Mouse (Mus musculus): Measurements from ENCODE around the gene Hsd3b1.
"Not testable (repeated sequence)": the region's sequence is repeated elsewhere in the genome, so short reads cannot be mapped to it uniquely, and the experiment has no call there.

The Hsd3b1 gene

DNA sequence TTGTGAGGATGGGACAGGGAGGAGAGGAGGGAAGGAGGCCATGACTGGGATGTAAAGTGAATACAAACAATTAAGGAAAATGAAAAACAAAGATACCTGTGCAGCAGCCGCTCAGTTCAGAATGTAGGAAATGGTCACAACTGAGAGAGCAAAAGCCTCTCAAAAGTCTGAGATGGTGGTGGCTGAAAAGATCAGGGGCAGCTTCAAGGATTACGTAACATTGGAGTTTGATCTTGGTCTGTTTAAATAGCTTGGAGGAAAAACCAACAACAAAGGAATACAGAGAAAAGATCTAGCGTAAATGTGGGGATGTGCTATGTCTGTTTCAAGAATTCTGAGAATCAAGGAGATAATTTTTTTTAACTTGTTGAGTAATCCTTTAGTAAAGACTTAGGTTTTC, at the start of gene Hsd3b1:
Gene Hsd3b1 (minus strand): TSS at position 219 of the 400 bp plus-strand sequence.
- no peak for DNase-seq

DNA sequence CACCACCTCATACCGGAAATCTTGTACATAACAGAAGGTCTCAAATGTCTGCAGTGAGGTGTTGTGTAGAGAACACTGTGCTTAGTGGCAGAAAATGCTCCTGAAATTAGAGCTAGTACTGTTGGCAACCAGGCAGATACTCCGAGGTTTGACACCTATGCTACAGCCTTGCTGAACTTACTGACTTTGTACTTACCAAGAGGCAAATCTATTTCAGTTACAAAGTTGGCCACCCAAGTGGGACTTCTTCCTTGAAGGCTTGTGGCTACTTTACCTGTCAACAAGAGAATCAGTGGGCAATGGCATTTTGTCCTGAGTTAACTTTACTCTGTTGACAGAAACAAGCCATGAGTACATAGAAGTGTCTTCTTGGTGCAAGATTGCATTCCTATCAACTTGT, 38.0 kb upstream of the Hsd3b1 start:
- no peak for DNase-seq

DNA sequence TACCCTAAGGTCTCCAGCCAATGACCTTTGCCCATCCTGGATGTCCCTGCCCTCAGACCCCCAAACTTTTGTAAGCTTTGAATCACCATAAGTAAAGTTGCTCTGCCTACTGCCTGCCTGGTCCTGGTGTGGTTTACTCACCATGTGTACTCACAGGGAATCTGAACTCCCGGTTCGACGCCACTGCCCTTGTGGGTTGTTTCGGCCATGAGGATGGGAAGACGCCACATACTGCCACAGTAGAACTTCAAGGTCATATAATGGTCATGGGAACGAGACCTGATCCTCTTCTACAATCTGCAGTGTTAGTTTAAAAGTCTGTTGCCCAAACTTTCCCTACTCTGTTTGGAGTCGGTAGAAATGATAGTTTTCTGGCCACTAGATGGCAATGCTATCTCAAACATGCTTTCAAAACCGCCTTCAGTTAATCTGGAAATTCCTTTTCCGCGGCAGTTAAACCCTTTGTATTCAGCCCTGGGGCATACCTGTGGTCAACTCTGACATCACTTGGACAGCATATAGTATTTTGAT, 35.5 kb upstream of the Hsd3b1 start:
- peak; percentile 3 for DNase-seq

DNA sequence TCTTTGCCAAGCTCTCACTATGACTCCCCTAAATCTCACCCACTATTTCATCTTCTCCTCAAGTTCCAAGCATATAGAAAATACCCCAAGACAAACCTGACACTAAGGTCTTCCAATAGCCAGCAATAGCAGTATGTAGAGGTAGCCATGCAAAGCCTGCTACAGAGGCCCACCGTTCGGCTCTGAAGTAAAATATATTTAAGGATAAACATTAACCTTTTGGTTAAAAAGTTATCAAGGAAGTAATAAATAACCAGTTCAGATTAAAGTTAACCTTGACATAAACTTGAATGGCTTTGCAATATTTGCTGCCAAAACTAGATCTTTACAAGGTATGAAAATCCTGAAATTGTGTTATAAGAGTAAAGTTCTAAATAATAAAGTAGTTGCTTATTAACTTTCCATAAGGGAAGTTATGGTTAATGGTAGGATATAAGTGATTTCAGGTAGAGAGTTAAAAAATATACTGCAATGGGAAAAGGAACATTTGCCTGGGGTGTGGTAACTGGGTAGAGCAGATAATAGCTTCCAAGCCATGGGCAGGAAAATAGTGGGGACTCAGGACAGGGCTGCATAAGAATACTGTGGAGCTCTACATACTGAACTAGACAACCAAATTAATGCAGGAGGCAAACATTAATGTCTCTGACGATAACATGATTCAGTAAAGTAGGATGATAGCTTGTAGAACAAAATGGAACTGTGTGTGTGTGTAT, 33.6 kb upstream of the Hsd3b1 start, which contains the start of gene Hao2:
Gene Hao2 (minus strand): TSS at position 183 of the 716 bp plus-strand sequence.
- no peak for DNase-seq

DNA sequence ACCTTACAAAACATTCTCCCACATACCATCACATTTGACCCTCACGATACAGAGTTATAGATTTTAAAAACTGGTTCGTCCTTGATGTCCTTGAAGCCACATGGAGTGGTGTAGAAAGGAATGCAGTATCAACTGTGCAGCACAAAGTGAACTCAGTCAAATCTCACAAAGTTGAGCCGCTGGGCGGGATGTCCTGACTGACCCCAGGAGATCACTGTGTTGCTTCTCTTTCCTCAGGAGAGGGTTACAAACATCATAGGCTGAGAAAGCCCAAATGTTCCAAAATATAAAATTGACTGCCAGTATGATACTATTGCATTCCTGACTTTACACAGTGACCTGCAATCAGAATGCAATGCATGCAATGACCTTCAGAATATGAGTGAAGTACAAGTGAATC, 30.8 kb upstream of the Hsd3b1 start:
- DNase-seq: no peak

DNA sequence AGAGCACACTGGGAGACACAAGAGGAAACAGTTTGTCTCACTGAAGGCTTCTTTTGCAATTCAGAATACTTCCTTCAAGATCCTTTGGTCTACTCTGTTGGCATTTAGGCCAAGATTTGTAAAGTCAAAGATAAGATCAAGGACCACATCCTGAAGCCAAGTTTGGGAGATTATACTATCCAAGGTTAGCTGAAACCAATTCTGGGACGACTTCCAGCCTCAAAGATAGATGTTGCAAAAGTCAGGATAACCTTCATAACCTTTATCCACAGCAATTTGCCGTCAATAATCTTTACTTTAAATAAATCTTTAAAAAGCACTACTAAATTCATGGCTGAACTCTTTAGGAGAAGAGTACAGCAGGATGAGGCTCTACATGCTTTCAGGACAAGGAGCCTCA, 28.6 kb upstream of the Hsd3b1 start:
- no peak for DNase-seq

DNA sequence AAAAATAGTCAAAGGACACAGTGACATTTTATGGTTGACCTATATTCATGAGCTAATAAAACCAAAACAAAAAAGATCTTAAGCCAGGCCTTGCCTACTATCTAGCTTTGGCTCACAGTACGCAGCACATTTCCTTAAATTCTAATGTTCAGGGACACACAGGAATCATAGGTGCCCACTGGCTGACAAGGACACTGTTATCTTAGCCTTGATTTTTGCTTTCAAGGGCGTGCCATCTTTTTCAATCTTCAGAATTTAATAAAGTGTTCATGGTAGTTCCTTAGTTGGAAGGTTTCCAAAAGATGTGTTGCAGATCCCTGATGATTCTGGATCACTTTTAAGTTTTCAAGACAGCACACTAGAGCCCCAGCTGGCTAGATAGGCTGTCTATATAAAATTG, 21.2 kb upstream of the Hsd3b1 start:
- DNase-seq: no peak

DNA sequence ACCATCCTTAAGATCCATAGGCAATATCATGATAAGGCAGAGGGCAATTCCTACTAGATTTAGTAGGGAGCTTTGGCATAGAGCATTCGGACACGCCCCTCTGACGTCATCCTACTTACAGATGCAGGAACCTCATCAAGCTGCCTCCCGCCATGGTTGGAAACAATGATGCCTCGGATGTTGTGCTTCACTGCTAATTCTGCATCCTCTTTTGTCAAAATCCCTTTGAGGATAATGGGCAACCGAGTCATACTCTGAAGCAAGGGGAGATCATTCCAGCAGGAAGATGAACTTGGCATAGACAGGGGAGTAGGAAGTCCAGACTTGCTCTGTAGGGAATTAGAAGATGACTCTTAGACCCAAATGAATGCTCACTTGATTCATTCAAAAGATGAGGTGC, 20.6 kb upstream of the Hsd3b1 start:
- no peak for DNase-seq

DNA sequence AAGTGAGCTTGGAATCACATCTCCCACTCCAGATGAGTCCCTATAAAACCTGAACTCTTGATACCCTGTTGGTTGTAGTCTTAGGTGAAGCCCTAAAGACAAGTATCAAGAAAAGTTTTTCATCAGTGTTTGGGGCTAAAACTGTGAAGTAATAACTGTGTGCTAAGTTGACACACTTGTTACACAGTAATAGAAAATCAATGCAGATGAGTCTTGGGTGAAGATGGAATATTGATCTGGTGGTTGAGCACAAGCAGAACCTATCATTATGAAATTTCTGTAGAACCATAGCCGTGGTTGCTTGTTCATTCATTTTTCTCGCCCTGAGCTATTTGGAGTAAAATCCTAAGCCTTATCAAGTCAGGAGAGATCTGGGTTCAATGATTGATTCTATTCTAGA, 8.6 kb upstream of the Hsd3b1 start:
- no peak for DNase-seq

DNA sequence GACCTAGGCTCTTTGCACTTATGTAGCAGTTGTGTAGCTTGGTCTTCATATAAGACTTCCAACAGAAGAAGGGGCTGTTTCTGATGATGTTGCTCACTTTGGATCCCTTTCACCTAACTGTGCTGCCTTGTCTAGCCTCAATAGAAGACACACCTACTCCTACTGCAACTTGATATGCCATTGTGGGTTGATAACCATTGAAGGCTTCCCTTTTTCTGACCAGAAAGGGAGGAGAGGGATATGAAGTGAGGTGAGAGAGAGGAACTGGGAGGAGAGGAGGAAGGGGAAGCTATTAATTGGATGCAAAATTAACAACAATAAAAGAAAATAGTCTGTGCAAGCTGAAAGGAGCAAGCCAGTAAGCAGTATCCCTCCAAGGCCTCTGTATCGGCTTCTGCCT, 3.2 kb upstream of the Hsd3b1 start:
- DNase-seq: no peak

DNA sequence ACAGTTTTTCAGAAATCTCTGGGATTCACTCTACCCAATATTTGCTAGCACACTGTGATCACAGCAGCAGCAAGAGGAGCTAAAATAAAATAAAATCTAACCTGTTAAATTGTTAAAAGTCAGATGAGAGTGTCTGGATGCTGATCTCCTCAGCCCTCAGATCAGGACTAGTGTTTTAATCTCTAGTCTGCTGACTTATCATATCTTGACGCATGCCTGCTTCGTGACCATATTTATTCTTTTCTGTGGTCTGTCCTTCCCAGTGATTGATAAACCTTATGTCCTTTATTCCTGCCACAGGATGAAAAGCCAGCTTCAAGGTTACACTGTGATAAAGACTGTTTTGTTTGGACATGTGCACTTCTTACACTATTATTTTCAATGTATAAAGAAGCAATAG, 1.5 kb downstream of the Hsd3b1 start:
- no peak for DNase-seq

DNA sequence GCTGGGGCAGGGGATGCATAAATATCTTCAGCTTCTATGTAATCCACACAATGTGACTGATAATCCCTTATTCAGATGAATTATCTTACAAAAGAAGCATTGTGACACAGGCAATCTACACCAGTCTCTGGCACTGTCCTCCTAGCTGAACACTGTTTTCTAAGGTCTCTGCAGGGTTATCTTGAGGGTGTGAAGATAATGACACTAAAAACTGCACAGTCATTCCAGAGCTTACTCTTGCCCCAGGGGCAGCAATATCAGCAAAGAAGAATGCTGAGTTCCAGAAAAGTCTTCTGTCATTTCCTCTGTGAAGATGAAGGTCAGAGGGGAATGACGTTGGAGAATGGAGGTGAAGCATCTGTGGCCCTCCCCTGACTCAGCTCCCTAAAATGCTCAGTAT, 2.7 kb downstream of the Hsd3b1 start:
- DNase-seq: no peak

DNA sequence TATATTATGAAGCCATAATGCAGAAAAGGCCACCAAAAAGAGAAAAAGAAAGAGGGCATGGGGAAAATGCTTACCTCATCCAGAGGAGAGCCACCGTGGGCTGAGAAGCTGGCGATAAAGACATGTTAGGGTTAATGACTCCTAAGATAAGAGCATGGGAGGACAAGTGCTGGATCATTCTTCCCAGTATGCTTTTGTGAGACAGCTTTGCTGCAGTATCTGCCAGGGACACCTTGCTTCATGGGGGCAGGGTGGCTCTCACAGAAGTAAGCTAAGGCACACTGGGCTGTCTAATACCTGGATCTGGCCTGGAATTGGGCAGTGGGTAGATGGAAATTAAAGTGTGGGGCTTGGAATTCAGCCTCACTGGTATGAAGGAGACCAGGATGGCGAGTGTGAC, 4.4 kb downstream of the Hsd3b1 start:
- DNase-seq: no peak

DNA sequence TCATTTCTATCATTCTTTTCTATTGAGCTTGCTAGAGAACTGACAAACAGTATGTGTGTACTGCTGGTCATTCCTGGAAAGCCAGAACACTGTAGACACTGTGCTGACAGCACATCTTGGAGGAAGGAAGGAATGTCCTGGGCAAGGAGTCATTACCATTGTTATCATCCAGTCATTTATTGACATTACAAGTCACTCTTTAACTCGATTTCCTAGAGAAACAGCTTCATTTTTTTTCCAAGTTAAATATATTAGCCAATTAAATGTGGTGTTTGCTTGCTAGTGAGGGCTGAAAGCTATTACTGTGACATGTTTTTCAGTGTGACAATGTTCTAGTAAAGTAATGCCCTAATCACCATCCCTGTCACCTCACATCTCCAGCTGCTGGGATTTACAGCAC, 5.9 kb downstream of the Hsd3b1 start:
- no peak for DNase-seq

DNA sequence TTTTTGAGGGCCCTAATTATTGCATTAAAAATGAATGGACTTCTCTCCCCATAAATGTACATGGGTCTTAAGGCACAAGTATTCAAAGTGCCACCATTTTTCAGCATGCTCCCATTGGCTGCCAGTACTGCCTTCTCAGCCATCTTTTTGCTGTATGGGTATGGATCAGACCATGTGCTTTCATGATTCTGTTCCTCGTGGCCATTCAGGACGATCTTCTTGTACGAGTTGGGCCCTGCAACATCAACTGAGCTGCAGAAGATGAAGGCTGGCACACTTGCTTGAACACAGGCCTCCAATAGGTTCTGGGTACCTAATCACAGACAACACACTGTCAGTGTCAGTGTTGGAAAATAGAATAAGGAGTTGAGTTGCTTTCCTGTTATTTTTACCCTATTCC, 6.5 kb downstream of the Hsd3b1 start:
- no peak for DNase-seq

DNA sequence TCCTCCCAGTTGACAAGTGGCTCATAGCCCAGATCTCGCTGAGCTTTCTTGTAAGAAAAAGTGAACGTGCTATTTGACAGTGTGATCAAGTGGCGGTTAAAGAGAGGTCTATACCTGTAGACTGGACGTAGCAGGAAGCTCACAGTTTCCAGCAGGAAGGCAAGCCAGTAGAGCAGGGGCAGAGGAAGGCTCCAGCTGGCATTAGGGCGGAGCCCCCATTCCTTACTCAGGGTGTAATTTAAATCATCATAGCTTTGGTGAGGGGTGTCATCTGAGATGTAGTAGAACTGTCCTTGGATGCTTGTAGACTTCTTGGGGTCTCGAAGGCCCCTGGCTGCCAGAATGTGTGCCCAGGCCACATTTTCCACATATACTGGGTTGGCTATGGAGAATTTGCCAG, 7.0 kb downstream of the Hsd3b1 start:
- no peak for DNase-seq

DNA sequence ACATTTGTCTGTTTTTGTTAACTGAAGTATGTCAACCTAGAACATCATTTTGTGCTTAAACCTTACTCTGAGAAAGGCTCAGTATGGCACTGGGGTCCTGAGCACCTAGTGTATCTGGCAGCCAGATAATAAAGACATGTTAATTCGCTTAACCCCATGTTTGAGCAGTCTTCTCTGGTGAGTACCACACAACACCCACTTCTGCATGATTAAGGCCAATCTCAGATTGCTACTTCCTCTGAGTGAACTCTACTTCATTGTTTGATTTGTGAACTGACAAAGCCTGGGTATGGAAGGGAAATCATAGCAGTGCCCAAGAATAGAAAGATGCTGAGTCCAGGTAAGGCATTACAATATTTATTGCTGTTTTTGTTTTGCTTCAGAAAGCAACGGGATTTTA, 7.7 kb downstream of the Hsd3b1 start:
- DNase-seq: no peak

DNA sequence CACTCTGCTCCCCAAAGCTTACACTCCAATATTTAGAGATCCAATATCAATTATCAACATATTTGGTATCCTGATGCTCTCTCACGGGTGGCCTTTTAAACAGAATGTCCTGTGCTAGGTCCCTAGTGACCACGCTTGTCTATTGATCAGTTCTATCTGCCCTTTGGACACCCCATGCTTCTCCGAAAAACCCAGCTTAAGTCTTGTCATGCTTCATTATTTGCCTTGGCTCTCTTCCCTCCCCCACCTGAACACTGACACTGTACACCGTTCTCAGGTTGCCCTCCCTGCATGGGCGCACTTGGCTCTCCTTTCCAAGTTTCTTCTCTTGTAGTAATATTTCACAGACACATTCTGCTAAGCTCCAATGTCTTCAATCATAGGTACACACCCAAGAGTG, 9.3 kb downstream of the Hsd3b1 start:
- no peak for DNase-seq

DNA sequence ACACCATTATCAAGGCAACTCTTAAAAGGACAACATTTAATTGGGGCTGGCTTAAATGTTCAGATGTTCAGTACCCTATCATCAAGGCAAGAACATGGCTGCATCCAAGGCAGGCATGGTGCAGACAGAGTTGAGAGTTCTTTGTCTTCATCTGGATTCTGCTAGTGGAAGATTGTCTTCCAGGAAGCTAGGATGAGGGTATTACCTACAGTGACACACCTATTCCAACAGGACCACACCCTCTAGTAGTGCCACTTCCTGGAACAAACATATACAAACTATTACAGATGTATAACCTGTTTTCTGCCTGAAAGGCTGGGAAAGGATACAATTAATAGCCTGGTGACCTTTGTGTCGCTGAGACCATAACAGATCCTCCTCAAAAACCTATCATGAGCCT, 10.7 kb downstream of the Hsd3b1 start:
- no peak for DNase-seq

DNA sequence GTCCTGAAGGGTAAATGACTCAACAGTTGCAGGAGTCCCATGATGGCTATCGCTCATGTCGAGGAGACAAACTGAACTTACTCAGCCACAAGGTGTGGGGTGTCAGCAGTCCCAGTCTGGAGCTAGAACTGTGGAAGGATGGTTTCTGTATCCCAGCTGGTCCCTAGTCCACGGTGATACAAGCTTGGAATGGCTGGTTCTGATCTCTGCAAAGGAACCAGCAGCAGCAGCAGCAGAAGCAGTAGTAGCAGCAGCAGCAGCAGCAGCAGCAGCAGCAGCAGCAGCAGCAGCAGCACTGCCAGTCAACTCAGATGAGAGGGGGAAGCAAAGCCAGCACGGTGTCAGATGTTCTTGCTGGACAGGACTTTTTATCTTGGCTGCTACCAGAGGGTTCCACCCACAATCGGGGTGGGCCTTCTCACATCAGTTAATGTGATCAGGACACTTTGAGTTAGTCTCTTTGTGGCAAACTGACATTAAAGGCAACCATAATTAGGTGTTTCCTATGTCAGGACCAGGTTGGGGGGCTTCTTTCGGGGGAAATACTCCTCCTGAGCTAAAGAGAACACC, 45.4 kb downstream of the Hsd3b1 start, which contains the start of gene Hsd3b6:
Gene Hsd3b6 (minus strand): TSS at position 343 of the 570 bp plus-strand sequence.
- no peak for DNase-seq

DNA sequence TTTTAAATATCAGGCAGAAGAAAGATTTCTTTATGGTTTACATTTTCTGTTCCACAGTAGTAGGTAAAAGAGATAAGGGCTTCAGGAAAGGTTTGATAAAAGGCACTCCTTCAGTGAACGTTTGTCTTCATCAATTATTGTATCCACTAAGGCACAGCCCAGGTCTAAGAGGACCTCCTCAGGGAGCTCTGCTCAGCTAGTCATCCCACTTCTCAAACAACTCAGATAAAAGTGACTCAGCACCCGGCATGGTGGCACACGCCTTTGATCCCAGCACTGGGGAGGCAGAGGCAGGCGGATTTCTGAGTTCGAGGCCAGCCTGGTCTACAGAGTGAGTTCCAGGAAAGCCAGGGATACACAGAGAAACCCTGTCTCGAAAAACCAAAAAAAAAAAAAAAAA, 46.9 kb downstream of the Hsd3b1 start:
- DNase-seq: not testable (repeated sequence)

DNA sequence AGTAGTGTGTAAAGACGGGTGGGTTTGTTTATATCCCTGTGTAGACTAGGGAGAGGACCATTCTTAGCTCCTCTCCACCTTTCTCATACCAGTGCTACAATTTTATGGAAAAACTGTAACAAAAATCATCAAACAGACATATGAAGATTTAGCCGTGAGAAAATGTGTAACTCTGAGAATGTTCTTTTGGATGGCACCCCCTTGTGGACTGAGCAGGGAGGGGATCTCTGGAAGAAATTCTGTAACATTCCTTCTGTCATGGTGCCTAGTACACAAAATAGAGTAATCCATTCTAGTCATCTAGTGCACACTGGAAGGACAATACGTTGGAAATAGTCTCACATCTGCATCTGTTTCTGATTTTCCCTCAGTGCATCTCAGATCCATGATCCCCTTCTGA, 54.6 kb downstream of the Hsd3b1 start:
- not testable (repeated sequence) for DNase-seq
